Mouse (Mus musculus) intestine, embryonic 15.5 days (tissue): ENCODE data around the gene Aldh1a3. TPM values are rescaled to one million over a fixed set of nuclear protein-coding genes. Genes with fewer than 3 reads are reported as not detected.

ENCODE experiments used
- ATAC-seq: fragments of 200-750 bp; cut with Nextera tagmentation; 2 replicates; pipeline ENCODE4 v1.8.0; 2017; ENCODE audit warnings: moderate TSS enrichment, moderate library complexity
- H3K27ac ChIP-seq: fragments of 300-500 bp; sonication (generic); 2 replicates; pipeline ENCODE4 v1.5.1; 2015; ENCODE audit warnings: mild to moderate bottlenecking, inconsistent platforms
- H3K27me3 ChIP-seq: fragments of 300-500 bp; sonication (generic); replicated peaks from 2 replicates; pipeline ENCODE4 v1.6.1; 2015; ENCODE audit warnings: inconsistent platforms
- H3K36me3 ChIP-seq: fragments of 300-500 bp; sonication (generic); 2 replicates; pipeline ENCODE4 v1.6.1; 2015; ENCODE audit warnings: inconsistent platforms
- H3K4me1 ChIP-seq: fragments of 300-500 bp; sonication (generic); replicated peaks from 2 replicates; pipeline ENCODE4 v1.6.1; 2015; ENCODE audit warnings: inconsistent platforms
- H3K4me2 ChIP-seq: fragments of 300-500 bp; sonication (generic); replicated peaks from 2 replicates; pipeline ENCODE4 v1.6.1; 2015; ENCODE audit warnings: mild to moderate bottlenecking, inconsistent platforms
- H3K4me3 ChIP-seq: fragments of 300-500 bp; sonication (generic); replicated peaks from 2 replicates; pipeline ENCODE4 v1.5.1; 2015; ENCODE audit warnings: inconsistent platforms
- H3K9ac ChIP-seq: fragments of 300-500 bp; sonication (generic); 2 replicates; pipeline ENCODE4 v1.6.1; 2015; ENCODE audit warnings: inconsistent platforms
- H3K9me3 ChIP-seq: fragments of 300-500 bp; sonication (generic); 2 replicates; pipeline ENCODE4 v1.6.1; 2016; ENCODE audit warnings: inconsistent platforms
- WGBS: fragments of 180-500 bp; shearing (Covaris S2); methylation state at CpG from one replicate; pipeline ENCODE4 v1.1.7; 2015; 5-methylcytosine and 5-hydroxymethylcytosine counted together
- polyA plus RNA-seq: library from polyadenylated mRNA; unstranded; fragments of >200 nt; fragmentation: Nextera tagmentation; extraction: Ambion mirVana; gene quantifications from 2 replicates; pipeline ENCODE4 v1.2.1, GENCODE M21; 2015

Gene Aldh1a3
- polyA plus RNA-seq, 1 experiment from 2014 or later = 17.6 TPM

DNA sequence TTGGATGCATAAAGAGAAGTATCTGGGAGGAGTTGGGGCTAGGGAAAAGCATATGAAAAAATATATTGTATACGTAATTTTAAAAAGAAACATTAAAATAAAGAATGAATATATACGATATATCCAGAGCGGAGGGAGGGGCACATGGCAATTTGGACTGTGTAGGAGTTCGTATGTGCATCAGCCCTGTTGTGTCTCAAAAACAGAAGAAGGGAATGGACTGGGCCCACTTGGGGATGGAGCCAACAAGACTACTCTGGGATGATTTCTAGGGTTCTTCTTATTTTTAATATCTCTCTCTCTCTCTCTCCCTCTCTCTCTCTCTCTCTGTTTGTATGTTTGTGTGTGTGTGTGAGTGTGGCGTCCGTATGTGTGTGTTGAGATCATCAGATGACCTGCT lies 40.9 kb downstream of the Aldh1a3 start:
- 91% methylated on average over 6 of the region's 6 CpGs for WGBS
- H3K9me3 ChIP-seq = no peaks in the 10 kb centered on the region

GRCm38 (mm10) chr7:66385826-66386225 lies 41.5 kb downstream of the Aldh1a3 start:
- Histone ChIP-seq H3K36me3 (peaks cover under 1% of the 10 kb centered on the region; the same call in 1 of the 2 replicates), H3K27me3 (no peaks in the 10 kb centered on the region), H3K9me3 (no peaks in the 10 kb centered on the region), H3K4me1 (peaks cover 17% of the 10 kb centered on the region; the same call in 1 of the 2 replicates), H3K4me3 (no peak overlapping the region), H3K27ac (no peak overlapping the region), H3K4me2 (no peak overlapping the region), H3K9ac (no peak overlapping the region)
- no peak for ATAC-seq
- WGBS = 96% methylated on average over 12 of the region's 12 CpGs

More for the DNA sequence above, 40.9 kb downstream of the Aldh1a3 start:
- Histone ChIP-seq H3K4me3 (no peak overlapping the region), H3K27me3 (no peaks in the 10 kb centered on the region), H3K4me2 (no peak overlapping the region), H3K36me3 (no peaks in the 10 kb centered on the region), H3K4me1 (peaks cover 17% of the 10 kb centered on the region; the same call in 1 of the 2 replicates), H3K27ac (no peak overlapping the region), H3K9ac (no peak overlapping the region)
- ATAC-seq = no peak

- no peak overlapping the region for H3K9ac ChIP-seq
- H3K4me2 ChIP-seq = no peak overlapping the region
- H3K27ac ChIP-seq = no peak overlapping the region
- no peaks in the 10 kb centered on the region for H3K9me3 ChIP-seq
- peaks cover 17% of the 10 kb centered on the region; the same call in 1 of the 2 replicates for H3K4me1 ChIP-seq
- H3K27me3 ChIP-seq = no peaks in the 10 kb centered on the region
- no peak overlapping the region for H3K4me3 ChIP-seq
- 88% methylated on average over 8 of the region's 8 CpGs for WGBS
- H3K36me3 ChIP-seq = peaks cover 3% of the 10 kb centered on the region; the same call in 1 of the 2 replicates
- ATAC-seq = no peak
These were observed 42.4 kb downstream of the Aldh1a3 start for GRCm38 (mm10) chr7:66384891-66385290.

- WGBS = 47% methylated on average over 5 of the region's 5 CpGs
- Histone ChIP-seq H3K9me3 (no peaks in the 10 kb centered on the region), H3K4me3 (no peak overlapping the region), H3K9ac (no peak overlapping the region), H3K36me3 (peaks cover 3% of the 10 kb centered on the region; the same call in 1 of the 2 replicates), H3K27me3 (no peaks in the 10 kb centered on the region), H3K4me1 (peaks cover 17% of the 10 kb centered on the region; the same call in 1 of the 2 replicates), H3K27ac (peak overlapping the region; percentile 11; the same call in 1 of the 2 replicates), H3K4me2 (peak overlapping the region; percentile 4; the same call in 1 of the 2 replicates)
- no peak for ATAC-seq
These were observed 43.1 kb downstream of the Aldh1a3 start for GRCm38 (mm10) chr7:66384213-66384612.

- H3K4me2 ChIP-seq = no peak overlapping the region
- peak; percentile 71 for ATAC-seq
- H3K36me3 ChIP-seq = peaks cover 3% of the 10 kb centered on the region; the same call in 1 of the 2 replicates
- no peak overlapping the region for H3K9ac ChIP-seq
- no peak overlapping the region for H3K4me3 ChIP-seq
- no peaks in the 10 kb centered on the region for H3K9me3 ChIP-seq
- H3K4me1 ChIP-seq = 0 out of 2 replicates have a peak, but pooled peaks cover 10% of the 10 kb centered on the region
- H3K27me3 ChIP-seq = no peaks in the 10 kb centered on the region
- 74% methylated on average over 10 of the region's 10 CpGs for WGBS
- no peak overlapping the region for H3K27ac ChIP-seq
These were observed 50.8 kb downstream of the Aldh1a3 start for GRCm38 (mm10) chr7:66376560-66376959.

- H3K27ac ChIP-seq = no peak overlapping the region
- H3K4me1 ChIP-seq = 0 out of 2 replicates have a peak, but pooled peaks cover 10% of the 10 kb centered on the region
- H3K9me3 ChIP-seq = no peaks in the 10 kb centered on the region
- H3K4me2 ChIP-seq = no peak overlapping the region
- WGBS = 89% methylated on average over 4 of the region's 4 CpGs
- no peaks in the 10 kb centered on the region for H3K27me3 ChIP-seq
- H3K4me3 ChIP-seq = no peak overlapping the region
- no peak overlapping the region for H3K9ac ChIP-seq
- ATAC-seq = no peak
- H3K36me3 ChIP-seq = peaks cover 2% of the 10 kb centered on the region; the same call in 1 of the 2 replicates
These were observed 51.6 kb downstream of the Aldh1a3 start for GRCm38 (mm10) chr7:66375736-66376135.

DNA sequence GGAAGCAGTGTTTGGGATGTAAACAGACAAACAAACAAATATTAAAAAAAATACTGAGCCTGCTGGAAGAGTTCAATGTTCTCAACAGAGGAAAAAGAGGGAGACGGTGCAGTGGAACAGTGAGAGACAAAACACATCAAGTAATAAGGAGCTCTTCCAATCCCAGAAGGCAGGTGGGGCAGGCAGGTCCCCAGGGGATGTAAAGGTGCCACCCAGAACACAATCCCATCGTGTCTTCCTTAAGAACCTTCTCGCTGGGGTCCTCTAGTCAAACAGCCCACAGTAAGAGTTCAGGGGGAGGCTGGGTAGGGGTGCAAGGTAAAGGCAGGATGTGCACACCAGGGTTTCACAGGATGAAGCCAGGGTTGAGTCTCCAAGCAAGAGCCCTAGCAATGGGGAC lies 53.9 kb downstream of the Aldh1a3 start:
- H3K27me3 ChIP-seq = no peaks in the 10 kb centered on the region

DNA sequence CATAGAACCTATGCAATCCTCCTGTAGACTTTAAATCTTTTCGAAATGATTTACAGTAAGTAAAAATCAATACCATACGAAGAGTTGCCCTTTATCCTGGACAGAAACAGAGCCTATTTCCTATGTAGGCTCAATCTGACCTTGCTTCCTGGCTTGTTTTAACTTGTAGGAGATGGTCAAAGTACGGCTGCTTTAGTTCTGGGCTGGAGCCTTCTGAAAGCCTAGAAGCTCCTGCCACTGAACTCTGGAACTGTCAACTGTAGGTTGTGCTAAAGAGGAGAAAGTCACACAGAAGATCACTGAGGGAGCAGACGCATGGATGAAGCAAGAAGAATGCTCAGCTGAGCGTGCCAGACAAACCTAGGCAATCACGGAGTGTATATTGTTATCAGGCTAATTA lies 56.3 kb downstream of the Aldh1a3 start:
- H3K27ac ChIP-seq = 0 out of 2 replicates have a peak overlapping the region, but pooled peaks have one; percentile 40
- 70% methylated on average over 6 of the region's 6 CpGs for WGBS
- H3K9ac ChIP-seq = no peak overlapping the region
- H3K4me1 ChIP-seq = peaks cover 12% of the 10 kb centered on the region; the same call in 1 of the 2 replicates
- no peak overlapping the region for H3K4me2 ChIP-seq
- no peak overlapping the region for H3K4me3 ChIP-seq
- no peaks in the 10 kb centered on the region for H3K9me3 ChIP-seq
- ATAC-seq = peak; percentile 77
- H3K27me3 ChIP-seq = no peaks in the 10 kb centered on the region
- H3K36me3 ChIP-seq = no peaks in the 10 kb centered on the region

More for the DNA sequence above, 53.9 kb downstream of the Aldh1a3 start:
- H3K9me3 ChIP-seq = no peaks in the 10 kb centered on the region
- H3K9ac ChIP-seq = no peak overlapping the region
- H3K4me1 ChIP-seq = peaks cover 19% of the 10 kb centered on the region; the same call in 1 of the 2 replicates
- no peak overlapping the region for H3K4me2 ChIP-seq
- 89% methylated on average over 3 of the region's 3 CpGs for WGBS
- no peaks in the 10 kb centered on the region for H3K36me3 ChIP-seq
- no peak for ATAC-seq
- H3K4me3 ChIP-seq = no peak overlapping the region
- no peak overlapping the region for H3K27ac ChIP-seq

DNA sequence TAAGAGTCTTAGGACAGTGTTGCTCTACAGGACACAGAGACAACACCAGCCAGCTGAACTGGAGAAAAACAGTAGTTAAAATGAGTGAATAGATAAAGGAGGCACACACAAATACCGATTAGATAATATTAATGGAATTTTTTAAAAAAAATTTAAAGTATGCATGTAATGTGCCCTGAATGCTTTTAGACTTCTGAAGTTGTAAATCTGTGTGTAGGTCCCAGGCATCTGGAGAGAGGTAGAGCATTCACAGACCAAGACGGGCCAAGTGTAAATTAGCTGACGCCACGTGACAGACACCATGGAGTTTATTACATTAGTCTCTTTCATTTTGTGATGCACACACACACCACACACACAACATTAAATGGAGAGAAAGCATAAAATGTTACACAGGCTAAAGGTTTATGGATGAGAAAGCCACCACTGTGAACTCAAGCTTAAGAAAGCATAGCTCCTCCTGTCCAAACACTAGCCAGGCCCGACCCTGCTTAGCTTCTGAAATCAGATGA lies 57.3 kb downstream of the Aldh1a3 start:
- H3K4me1 ChIP-seq = peaks cover 12% of the 10 kb centered on the region; the same call in 1 of the 2 replicates

DNA sequence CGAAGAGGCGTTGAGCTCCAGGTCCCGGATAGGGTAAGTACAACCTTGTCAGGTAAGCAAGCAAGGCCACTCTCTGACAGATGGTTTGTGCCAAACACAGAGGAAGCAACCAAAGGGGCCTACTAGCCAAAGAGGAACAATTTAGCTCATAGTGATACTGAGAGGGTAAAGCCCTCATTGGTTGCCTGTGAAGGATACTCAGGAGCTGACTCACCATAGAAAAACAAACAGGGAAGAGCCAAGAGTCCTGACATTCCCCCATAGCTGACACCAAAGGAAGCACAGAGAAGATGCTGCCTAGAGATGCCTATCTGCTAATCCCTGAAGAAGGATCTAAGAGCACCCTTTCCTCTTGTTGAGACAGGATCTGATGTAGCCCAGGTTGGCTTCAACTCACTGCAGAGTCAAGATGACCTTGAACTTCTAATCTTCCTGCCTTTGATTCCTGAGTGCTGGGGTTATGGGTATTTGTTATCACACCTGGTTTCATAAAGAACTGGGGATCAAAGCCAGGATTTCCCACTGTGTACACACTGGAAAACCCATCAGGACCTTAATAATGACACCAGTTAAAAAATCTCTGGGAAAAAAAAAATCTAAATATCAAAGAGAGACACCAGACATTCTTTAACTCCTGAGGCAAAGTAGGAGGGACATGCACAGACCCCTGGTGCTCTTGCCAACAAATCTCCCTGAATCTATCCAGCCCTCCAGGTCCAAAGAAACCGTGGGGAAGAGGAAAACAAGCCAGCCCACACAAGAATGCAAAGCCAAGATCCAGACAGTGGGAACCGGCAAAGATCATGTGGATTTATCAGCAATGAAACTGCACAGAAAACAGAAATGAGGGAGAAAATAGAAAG lies 58.0 kb downstream of the Aldh1a3 start:
- H3K27ac ChIP-seq = no peak overlapping the region
- H3K36me3 ChIP-seq = no peaks in the 10 kb centered on the region
- no peak overlapping the region for H3K9ac ChIP-seq
- no peak for ATAC-seq
- 68% methylated on average over 5 of the region's 5 CpGs for WGBS
- no peaks in the 10 kb centered on the region for H3K9me3 ChIP-seq
- no peaks in the 10 kb centered on the region for H3K27me3 ChIP-seq
- H3K4me3 ChIP-seq = no peak overlapping the region
- peaks cover 12% of the 10 kb centered on the region; the same call in 1 of the 2 replicates for H3K4me1 ChIP-seq
- H3K4me2 ChIP-seq = no peak overlapping the region

More for the DNA sequence above, 57.3 kb downstream of the Aldh1a3 start:
- WGBS = 55% methylated on average over 5 of the region's 5 CpGs
- no peak overlapping the region for H3K4me3 ChIP-seq
- H3K27ac ChIP-seq = peak overlapping the region; percentile 48; the same call in 1 of the 2 replicates
- no peaks in the 10 kb centered on the region for H3K9me3 ChIP-seq
- no peak for ATAC-seq
- no peaks in the 10 kb centered on the region for H3K36me3 ChIP-seq
- H3K9ac ChIP-seq = no peak overlapping the region
- no peaks in the 10 kb centered on the region for H3K27me3 ChIP-seq
- H3K4me2 ChIP-seq = no peak overlapping the region

- ATAC-seq = peak; percentile 65
- H3K27ac ChIP-seq = 0 out of 2 replicates have a peak within 1 kb of the TSS, but pooled peaks have one; percentile 36
These were observed 61.4 kb downstream of the Aldh1a3 start, which contains the start of gene Gm10974 for GRCm38 (mm10) chr7:66365904-66366303. Gene Gm10974, plus strand, starts transcription at chr7:66365905.

DNA sequence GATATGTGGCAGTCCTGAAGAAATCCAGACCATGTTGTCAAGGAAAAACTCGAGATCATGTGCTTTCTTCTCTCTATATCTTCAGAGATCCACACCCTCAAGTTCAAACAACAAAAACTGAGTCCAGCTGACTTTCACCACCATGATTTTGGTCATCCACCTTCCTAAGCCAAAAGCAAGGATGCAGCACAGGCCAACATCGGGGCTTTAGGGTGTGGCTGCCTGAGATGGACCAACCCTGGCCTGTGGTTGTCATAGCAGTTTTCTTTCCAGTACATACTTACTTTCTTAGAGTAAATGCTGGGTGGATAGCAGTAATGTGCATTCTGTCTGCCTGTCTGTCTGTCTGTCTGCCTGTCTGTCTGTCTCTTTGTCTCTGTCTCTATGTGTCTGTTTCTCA lies 61.9 kb downstream of the Aldh1a3 start:
- H3K4me1 ChIP-seq = peaks cover 12% of the 10 kb centered on the region; the same call in 1 of the 2 replicates
- WGBS = 63% methylated on average over 2 of the region's 2 CpGs
- H3K36me3 ChIP-seq = peaks cover 5% of the 10 kb centered on the region; the same call in 1 of the 2 replicates
- no peak overlapping the region for H3K4me2 ChIP-seq
- no peak overlapping the region for H3K4me3 ChIP-seq
- H3K27me3 ChIP-seq = no peaks in the 10 kb centered on the region
- ATAC-seq = no peak
- H3K27ac ChIP-seq = 0 out of 2 replicates have a peak overlapping the region, but pooled peaks have one; percentile 36
- no peak overlapping the region for H3K9ac ChIP-seq
- peaks cover 7% of the 10 kb centered on the region; the same call in 1 of the 2 replicates for H3K9me3 ChIP-seq

More at GRCm38 (mm10) chr7:66365904-66366303, 61.4 kb downstream of the Aldh1a3 start, which contains the start of gene Gm10974:
- no peak within 1 kb of the TSS for H3K4me2 ChIP-seq
- peaks cover 12% of the 10 kb centered on the region; the same call in 1 of the 2 replicates for H3K4me1 ChIP-seq
- peaks cover 7% of the 10 kb centered on the region; the same call in 1 of the 2 replicates for H3K9me3 ChIP-seq
- no peak within 1 kb of the TSS for H3K4me3 ChIP-seq
- peaks cover 5% of the 10 kb centered on the region; the same call in 1 of the 2 replicates for H3K36me3 ChIP-seq
- no peaks in the 10 kb centered on the region for H3K27me3 ChIP-seq
- WGBS = 35% methylated on average over 2 of the region's 2 CpGs
- no peak within 1 kb of the TSS for H3K9ac ChIP-seq
